Mouse (Mus musculus) thymus, adult 2 months (tissue): ENCODE results near the gene Zbtb20.

Experiments
- CTCF ChIP-seq: fragments of 200-500 bp; IDR thresholded peaks from 2 replicates; pipeline ENCODE4 v1.5.1; 2012; ENCODE audit warnings: mild to moderate bottlenecking, control low read depth, low read length, moderate library complexity, borderline replicate concordance; ENCODE audit not compliant: control insufficient read depth, poor library complexity, insufficient read depth; ENCODE audit errors: extremely low read depth
- POLR2A ChIP-seq: fragments of 200-500 bp; IDR thresholded peaks from 2 replicates; pipeline ENCODE4 v1.6.1; 2012; ENCODE audit warnings: mild to moderate bottlenecking, low read length, control low read depth, moderate library complexity; ENCODE audit not compliant: control insufficient read depth, poor library complexity, insufficient read depth; ENCODE audit errors: extremely low read depth

DNA sequence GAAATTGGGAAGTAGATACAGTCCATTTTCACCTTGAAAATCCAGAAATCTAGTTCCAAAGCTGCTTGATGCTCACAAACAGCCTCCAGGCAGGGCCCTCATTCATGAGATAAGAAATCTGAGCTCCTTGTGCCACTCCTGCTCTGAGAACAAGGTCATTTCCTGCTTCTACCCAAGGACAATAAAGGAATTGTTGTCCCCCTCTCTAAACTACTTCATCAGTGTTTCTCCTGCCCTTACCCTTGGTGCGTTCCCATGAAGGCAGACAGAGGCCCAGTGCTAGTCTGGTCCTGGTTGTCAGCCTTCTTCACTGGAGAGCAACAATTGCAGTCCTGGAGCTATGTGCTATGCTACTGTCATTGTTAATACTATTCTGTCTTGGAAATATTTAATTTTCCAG, 238.3 kb downstream of the Zbtb20 start:
- TF ChIP-seq CTCF = no peak
- TF ChIP-seq POLR2A = no peak
